Mouse (Mus musculus) v-Abl transformed pro-B cells (cell line): Measurements from ENCODE around the gene Trim14.

Experiments used
- in situ Hi-C, 2 experiments: fragments of 400-800 bp; cut with MboI; formaldehyde crosslinking; loops; one replicate each; pipeline ENCODE4 v1.15.1; 2025; ENCODE audit not compliant: unreplicated experiment in 2 of 2

Gene Trim14

GRCm38 (mm10) chr4:46493071-46493470 lies 42.9 kb downstream of the Trim14 start:
- in situ Hi-C loops = loop anchor here in 1 of 2 experiments (5.0 kb wide), 1 partner anchor 39 kb away; no protein-coding TSS in a partner anchor

GRCm38 (mm10) chr4:46489028-46489925 lies 46.7 kb downstream of the Trim14 start, which contains the start of gene Nans:
Gene Nans, plus strand, starts transcription at chr4:46489248.
- in situ Hi-C loops = no loop called here

- in situ Hi-C loops = no loop called here
These were observed 48.6 kb downstream of the Trim14 start for GRCm38 (mm10) chr4:46487348-46487747.

- in situ Hi-C loops = no loop called here
These were observed 50.1 kb downstream of the Trim14 start for GRCm38 (mm10) chr4:46485696-46486417.

GRCm38 (mm10) chr4:46479081-46479480 lies 56.9 kb downstream of the Trim14 start:
- in situ Hi-C loops = loop anchor here in 1 of 2 experiments (10.0 kb wide), 1 partner anchor 264 kb away; no protein-coding TSS in a partner anchor

GRCm38 (mm10) chr4:46475101-46475500 lies 60.8 kb downstream of the Trim14 start:
- in situ Hi-C loops = loop anchor here in 1 of 2 experiments (10.0 kb wide), 1 partner anchor 260 kb away; no protein-coding TSS in a partner anchor

- in situ Hi-C loops = loop anchor here in 1 of 2 experiments (10.0 to 25.0 kb wide), 2 partner anchors 261 to 503 kb away; partner anchors contain the start of gene Tdrd7
These were observed 70.2 kb downstream of the Trim14 start for GRCm38 (mm10) chr4:46465740-46466139.

GRCm38 (mm10) chr4:46463130-46463830 lies 72.7 kb downstream of the Trim14 start:
- in situ Hi-C loops = loop anchor here in 1 of 2 experiments (10.0 to 25.0 kb wide), 2 partner anchors 258 to 501 kb away; partner anchors contain the start of gene Tdrd7

- in situ Hi-C loops = loop anchor here in 1 of 2 experiments (5.0 to 25.0 kb wide), 2 partner anchors 66 to 496 kb away; partner anchors contain the start of gene Tdrd7
These were observed 77.5 kb downstream of the Trim14 start for GRCm38 (mm10) chr4:46458411-46458810.

GRCm38 (mm10) chr4:46457186-46457585 lies 78.8 kb downstream of the Trim14 start:
- in situ Hi-C loops = loop anchor here in 1 of 2 experiments (5.0 to 25.0 kb wide), 2 partner anchors 65 to 495 kb away; partner anchors contain the start of gene Tdrd7

- in situ Hi-C loops = loop anchor here in 1 of 2 experiments (5.0 to 25.0 kb wide), 2 partner anchors 64 to 494 kb away; partner anchors contain the start of gene Tdrd7
These were observed 79.2 kb downstream of the Trim14 start for GRCm38 (mm10) chr4:46456762-46457161.

- in situ Hi-C loops = loop anchor here in 1 of 2 experiments (25.0 kb wide), 1 partner anchor 492 kb away; the partner anchor contains the start of gene Tdrd7
These were observed 81.7 kb downstream of the Trim14 start for GRCm38 (mm10) chr4:46454097-46454864.

- in situ Hi-C loops = loop anchor here in 1 of 2 experiments (25.0 kb wide), 1 partner anchor 491 kb away; the partner anchor contains the start of gene Tdrd7
These were observed 82.9 kb downstream of the Trim14 start for GRCm38 (mm10) chr4:46452855-46453719.

- in situ Hi-C loops = loop anchor here in 1 of 2 experiments (25.0 kb wide), 1 partner anchor 490 kb away; the partner anchor contains the start of gene Tdrd7
These were observed 83.5 kb downstream of the Trim14 start for GRCm38 (mm10) chr4:46452481-46452850.

- in situ Hi-C loops = loop anchor here in 1 of 2 experiments (25.0 kb wide), 1 partner anchor 490 kb away; the partner anchor contains the start of gene Tdrd7
These were observed 84.0 kb downstream of the Trim14 start for GRCm38 (mm10) chr4:46451758-46452480.

- in situ Hi-C loops = loop anchor here in 1 of 2 experiments (25.0 kb wide), 1 partner anchor 489 kb away; the partner anchor contains the start of gene Tdrd7
These were observed 84.6 kb downstream of the Trim14 start for GRCm38 (mm10) chr4:46451240-46451757.
